Mouse (Mus musculus) inflammation-experienced regulatory T-cells, adult 6 months (primary cell): Measurements from ENCODE around the gene Xylt2. TPM values are rescaled to one million over a fixed set of nuclear protein-coding genes. Genes with fewer than 3 reads are reported as not detected.
A peak's percentile ranks its signal among the peaks of the same experiment; 100 is the strongest.
"Not testable (repeated sequence)": the region's sequence is repeated elsewhere in the genome, so short reads cannot be mapped to it uniquely, and the experiment has no call there.

Experiments used
- ATAC-seq: one replicate; pipeline ENCODE4 v1.8.0; 2017
- polyA plus RNA-seq, 3 experiments: library from polyadenylated mRNA; unstranded; fragments of 100-300 nt; shearing (Covaris generic); gene quantifications; one replicate each; pipeline ENCODE4 v1.2.1; 2017

Xylt2 gene
- polyA plus RNA-seq, 3 experiments from 2014 or later: 3.2 to 7.4 (median 7.0) TPM

DNA sequence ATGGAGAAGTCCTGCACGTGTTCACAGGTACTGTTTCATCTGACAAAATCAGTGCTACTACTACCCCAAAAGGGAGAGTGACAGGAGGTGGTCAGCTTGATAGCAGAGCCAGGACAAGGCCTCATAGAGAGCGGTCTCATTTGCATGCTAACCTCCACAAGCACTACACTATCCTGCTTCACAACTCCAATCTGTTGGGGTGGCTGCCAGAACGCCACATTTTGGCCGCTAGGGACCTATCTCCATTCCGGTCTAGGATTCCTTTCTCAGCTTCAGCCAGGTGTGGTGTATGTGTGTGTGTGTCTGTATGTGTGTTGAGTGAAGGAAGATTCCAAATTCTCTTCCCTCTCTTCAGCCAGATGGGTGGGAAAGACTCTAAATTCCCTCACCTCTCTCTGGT lies 1.9 kb downstream of the Xylt2 start:
- ATAC-seq: no peak

DNA sequence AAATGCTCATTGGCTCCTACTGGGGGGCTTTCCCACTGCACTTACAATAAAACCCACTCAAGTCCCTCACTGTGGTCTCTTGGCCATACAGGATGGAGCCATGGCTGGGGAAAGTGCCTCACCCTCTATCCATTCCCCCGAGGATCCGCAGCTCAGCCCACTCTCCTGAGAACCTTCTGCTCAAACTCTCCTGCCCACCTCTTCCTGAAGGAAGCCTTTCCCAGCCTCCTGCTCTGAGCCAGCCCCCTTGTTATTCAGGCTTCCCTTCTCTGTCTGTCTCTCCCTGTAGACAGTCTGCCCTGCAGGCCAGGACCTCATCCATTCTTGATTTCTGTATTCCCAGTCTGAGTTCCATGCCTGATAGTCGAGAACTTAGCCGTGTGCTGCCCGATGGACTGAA lies 2.3 kb downstream of the Xylt2 start:
- no peak for ATAC-seq

- no peak for ATAC-seq
These were observed 12.0 kb downstream of the Xylt2 start for GRCm38 (mm10) chr11:94665281-94665680.

DNA sequence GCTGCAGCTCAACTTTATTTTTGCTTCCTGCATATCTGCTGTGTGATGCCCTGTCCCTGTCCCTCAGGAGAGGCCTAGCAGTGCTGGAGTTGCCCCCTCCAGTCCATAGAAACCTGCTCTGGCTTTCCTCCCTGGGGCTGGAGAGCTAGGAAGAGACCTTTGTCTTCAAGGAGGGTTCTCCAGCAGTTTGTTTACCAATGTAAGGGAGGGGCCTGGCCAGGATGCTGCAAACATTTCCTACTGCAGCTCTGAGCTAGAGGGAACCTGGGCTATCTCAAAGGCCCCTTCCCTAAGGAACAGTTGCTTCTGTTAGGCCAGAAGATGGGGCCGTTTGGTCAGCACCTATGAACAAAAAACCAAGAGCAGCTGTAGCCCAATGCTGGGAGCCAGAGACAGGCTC lies 16.0 kb downstream of the Xylt2 start:
- ATAC-seq: no peak

GRCm38 (mm10) chr11:94653663-94654436 lies 23.5 kb downstream of the Xylt2 start, which contains the start of the genes Mrpl27 and Eme1:
Gene Mrpl27 (plus strand): TSS chr11:94653767.
Gene Eme1 (minus strand): TSS chr11:94653964.
- ATAC-seq: peak; percentile 84

- no peak for ATAC-seq
These were observed 24.3 kb downstream of the Xylt2 start for GRCm38 (mm10) chr11:94652973-94653372.

DNA sequence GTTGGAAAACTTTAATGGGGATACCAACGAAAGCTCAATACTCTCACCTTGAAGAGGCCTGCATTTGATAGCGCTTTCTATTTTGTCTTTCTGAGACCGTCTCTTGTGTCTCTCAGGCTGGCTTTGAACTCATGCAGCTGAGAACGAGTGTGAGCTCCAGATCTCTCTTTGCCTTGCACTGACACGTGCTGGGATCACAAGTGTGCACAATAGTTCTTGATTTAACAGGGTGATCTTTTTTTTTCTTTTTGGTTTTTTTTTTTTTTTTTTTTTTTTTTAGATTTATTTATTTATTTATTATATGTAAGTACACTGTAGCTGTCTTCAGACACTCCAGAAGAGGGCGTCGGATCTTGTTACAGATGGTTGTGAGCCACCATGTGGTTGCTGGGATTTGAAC lies 26.1 kb downstream of the Xylt2 start:
- ATAC-seq: not testable (repeated sequence)

- ATAC-seq: no peak
These were observed 30.9 kb downstream of the Xylt2 start for GRCm38 (mm10) chr11:94646457-94646856.

DNA sequence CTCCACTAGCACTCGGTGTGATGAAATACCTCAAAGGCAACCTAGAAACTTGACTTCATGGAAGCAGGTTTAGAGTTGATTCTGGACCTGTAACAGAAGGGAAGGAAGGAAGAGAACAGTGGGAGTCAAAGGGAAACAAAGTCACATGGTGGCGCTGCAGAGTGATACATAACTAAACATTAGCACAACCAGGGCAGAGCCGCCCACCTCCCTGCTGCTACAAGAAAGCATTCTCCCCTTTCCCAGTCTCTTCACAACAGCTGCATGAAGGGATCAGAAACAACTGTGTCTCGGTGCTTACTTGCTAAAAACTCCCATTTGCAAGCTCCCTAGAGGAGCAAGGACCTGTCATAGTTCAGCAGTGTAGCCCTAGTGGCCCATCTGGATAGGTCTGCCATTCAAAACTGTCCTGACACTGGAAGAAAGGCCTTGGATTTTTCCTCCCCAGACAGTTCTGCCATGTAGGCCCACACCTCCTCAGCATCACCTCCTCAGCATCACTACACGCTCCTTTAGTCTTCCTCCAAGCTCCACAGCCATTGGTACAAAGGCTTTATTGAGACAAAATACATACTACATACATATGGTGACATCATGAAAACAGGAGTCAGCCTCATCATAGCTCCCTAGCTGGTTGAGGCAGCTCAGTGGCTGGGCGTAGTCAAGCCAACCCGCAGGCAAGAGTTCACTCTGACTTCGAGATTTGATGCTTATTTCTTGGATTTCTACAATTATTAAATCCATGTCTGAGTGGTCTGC lies 32.7 kb downstream of the Xylt2 start:
- ATAC-seq: no peak

GRCm38 (mm10) chr11:94634431-94634830 lies 42.9 kb downstream of the Xylt2 start:
- no peak for ATAC-seq

DNA sequence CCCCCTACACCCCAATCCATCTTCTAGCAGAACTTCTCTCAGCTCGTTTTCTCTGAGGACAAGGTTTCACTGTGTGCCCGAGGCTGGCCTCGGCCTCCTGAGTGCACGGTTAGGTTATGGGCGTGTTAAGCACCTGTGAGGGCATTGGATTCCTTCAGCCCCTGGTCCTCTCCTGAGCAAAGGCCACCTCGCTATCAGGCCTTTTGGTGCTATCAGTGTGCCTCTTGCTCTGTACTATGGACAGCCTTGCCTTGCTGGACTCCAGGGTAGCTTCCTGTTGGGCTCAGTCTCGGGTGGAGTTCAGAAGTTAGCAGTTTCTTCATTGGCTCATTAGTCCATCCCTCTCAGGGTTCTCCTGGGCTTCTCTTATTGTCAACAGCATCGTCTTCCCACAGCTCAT lies 44.3 kb downstream of the Xylt2 start:
- ATAC-seq: no peak

DNA sequence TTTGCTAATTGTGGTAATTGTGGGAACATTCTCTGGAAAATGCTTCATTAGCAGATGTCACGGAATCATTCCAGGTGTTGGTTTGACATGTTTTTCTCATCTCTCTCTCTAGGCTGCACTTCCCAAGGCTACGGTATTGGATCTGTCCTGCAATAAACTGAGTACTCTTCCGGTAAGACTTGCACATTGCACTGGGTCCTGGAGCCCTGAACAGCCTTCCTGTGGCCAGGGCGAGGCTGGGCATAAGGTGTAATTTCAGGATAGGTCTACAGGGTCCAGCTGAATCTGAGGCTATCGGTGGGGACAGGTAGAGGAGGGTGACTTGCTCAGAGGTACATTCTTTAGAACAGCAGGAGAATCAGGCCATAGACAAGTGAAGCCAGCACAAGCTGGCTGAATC lies 45.3 kb downstream of the Xylt2 start:
- ATAC-seq: no peak

GRCm38 (mm10) chr11:94630199-94631011 lies 46.9 kb downstream of the Xylt2 start:
- no peak for ATAC-seq

DNA sequence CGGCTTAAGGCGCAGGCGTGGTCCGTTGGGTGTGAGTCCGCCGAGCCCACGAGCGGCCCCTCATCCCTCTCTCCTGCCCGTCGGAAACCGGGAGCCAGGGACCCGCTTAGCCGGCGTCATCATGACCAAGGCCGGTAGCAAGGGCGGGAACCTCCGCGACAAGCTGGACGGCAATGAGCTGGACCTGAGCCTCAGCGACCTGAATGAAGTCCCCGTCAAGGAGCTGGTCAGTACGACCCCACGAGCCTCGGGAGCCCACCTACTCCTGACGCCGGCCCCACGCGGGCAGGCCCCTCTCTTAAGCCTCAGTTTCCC lies 47.5 kb downstream of the Xylt2 start:
- ATAC-seq: no peak

DNA sequence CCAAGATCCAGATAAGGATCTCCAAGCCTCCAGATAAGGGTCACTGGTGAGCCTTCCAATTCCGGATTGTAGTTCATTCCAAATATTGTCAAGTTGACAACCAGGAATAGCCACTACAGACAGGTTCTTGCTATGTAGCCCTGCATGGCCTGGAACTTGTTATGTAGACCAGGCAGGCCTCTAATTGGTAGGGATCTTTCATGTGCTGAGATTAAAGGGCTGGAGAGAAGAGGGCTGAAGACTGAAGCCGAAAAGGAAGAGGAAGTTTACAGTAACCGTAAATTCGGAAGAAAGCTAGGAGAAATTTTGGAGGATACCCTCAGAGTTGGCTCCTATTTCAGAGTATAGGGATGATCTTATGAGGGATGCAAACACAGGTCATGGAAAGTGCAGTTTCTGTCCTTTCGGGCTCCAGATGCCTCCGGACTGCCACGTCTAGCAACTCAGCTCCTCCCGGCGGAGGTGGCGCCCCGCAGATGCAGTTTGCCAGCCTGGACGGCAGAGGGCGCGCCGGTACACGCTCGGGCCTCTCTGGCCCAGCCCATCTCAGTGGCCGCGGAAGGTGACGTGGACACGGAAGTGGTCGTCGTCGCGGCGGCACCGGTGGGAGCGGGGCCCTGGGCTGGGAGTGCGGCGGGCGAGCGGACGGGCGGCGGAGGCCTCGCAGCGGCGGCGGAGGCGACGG lies 48.0 kb downstream of the Xylt2 start, which contains the start of gene Lrrc59:
Gene Lrrc59, plus strand, starts transcription at position 569 of the 685 bp plus-strand sequence.
- peak; percentile 97 for ATAC-seq

DNA sequence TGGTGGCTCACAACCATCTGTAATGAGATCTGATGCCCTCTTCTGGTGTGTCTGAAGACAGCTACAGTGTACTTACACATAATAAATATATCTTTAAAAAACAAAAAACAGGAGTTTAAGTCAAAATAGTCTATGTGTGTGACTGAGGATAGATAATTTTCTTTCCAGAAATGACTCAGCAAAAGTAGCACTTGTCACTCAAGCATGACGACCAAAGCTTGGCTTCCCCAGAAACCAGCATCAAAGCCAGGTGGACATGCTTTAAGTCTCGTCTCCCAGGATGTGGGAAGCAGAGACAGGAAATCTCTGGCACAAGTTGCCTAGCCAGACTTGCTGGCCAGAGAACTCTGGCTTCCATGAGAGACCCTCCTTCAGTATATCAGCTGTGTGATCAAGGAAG lies 55.2 kb downstream of the Xylt2 start:
- ATAC-seq: no peak

DNA sequence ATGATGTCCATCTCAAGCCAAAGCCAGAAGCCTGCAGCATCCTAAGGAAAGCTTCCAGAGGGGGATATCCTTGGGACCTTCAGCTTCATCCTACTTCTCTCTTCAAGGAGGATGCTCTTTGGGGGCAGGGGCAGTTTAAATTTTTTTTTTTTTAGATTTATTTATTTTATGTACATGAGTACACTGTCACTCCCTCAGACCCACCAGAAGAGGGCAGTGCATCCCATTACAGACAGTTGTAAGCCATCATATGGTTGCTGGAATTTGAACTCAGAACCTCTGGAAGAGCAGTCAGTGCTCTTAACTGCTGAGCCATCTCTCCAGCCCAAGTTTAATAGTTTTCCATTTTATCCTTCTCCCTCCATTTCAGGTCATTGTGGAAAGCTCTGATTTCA lies 55.9 kb downstream of the Xylt2 start:
- no peak for ATAC-seq

GRCm38 (mm10) chr11:94620766-94621457 lies 56.4 kb downstream of the Xylt2 start:
- ATAC-seq: no peak

DNA sequence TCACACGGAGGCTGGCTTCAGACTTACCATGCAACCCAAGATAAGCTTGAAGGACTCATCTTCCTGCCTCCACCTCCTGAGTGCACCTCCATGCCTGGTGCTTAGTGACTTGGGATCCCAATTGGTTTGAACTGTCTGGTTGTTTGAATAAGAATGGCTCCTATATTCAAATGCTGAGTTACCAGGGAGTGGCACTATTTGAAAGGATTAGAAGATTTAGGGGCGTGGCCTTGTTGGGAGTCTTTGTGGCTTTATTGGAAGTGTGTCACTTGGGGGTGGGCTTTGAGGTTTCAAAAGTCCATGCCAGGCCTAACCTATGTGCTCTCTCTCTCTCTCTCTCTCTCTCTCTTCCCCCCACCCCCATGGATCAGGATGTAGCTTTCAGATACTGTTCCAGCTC lies 59.7 kb downstream of the Xylt2 start:
- ATAC-seq: no peak

DNA sequence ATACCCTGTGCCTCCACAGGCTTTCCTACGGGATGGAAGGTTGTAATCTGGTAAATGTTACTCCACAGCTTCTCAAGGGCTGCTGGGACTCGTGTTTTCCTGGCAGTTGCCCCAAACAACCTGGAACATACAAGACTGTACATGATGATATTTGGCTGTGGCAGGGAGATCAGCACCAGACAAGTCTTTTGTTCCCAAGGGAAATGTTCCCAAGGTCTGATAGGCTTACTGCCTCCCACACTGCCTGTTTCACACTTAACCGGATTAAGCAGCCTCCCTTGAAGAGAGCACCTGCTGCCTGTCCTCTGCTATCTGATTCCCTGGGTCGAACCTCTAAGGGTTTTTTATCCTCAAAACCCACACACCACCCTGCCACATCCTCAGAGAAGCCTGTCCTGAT lies 61.8 kb downstream of the Xylt2 start:
- no peak for ATAC-seq

DNA sequence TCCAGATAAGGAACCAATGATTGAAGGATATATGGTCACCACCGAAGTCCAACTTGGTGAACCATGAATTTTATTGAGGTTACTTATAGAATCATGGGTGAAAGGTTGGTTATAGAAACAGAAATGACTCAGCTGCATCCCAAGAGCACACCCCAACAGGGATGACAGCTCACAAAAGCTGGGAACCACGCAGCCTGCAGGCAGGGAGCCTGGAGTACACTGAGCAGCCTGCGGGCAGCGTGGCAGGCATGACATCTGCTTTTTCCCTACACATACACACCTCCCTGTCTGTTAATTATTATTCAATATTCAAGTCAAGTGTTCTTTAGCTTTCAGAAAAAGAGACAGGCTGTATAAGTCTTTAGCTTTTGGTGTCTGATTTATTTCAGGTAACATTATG lies 62.7 kb downstream of the Xylt2 start:
- no peak for ATAC-seq
